Mouse (Mus musculus) neural tube, embryonic 11.5 days (tissue): ENCODE results near the gene Ern1. TPM values are rescaled to one million over a fixed set of nuclear protein-coding genes. Genes with fewer than 3 reads are reported as not detected.

Experiments
- ATAC-seq: fragments of 200-750 bp; cut with Nextera tagmentation; 2 replicates; pipeline ENCODE4 v1.8.0; 2017; ENCODE audit warnings: moderate number of reproducible peaks, mild to moderate bottlenecking, moderate TSS enrichment, moderate library complexity; ENCODE audit not compliant: insufficient read depth, low FRiP score, low TSS enrichment
- DNase-seq: peaks from one replicate; pipeline ENCODE4 v3.0.0-alpha.2; 2015; ENCODE audit warnings: low spot score
- H3K27ac ChIP-seq: fragments of 300-500 bp; sonication (generic); 2 replicates; pipeline ENCODE4 v1.5.1; 2014; ENCODE audit warnings: low read depth, mild to moderate bottlenecking, low read length
- H3K27me3 ChIP-seq: fragments of 300-500 bp; sonication (generic); 2 replicates; pipeline ENCODE4 v1.6.1; 2014; ENCODE audit warnings: mild to moderate bottlenecking, low read length, mixed read lengths; ENCODE audit not compliant: control insufficient read depth, insufficient read depth
- H3K36me3 ChIP-seq: fragments of 300-500 bp; sonication (generic); 2 replicates; pipeline ENCODE4 v1.6.1; 2014; ENCODE audit warnings: mild to moderate bottlenecking, low read length, moderate library complexity, mixed read lengths; ENCODE audit not compliant: control insufficient read depth, insufficient read depth
- H3K4me1 ChIP-seq: fragments of 300-500 bp; sonication (generic); 2 replicates; pipeline ENCODE4 v1.6.1; 2014; ENCODE audit warnings: low read length, mixed read lengths; ENCODE audit not compliant: control insufficient read depth, insufficient read depth
- H3K4me2 ChIP-seq: fragments of 300-500 bp; sonication (generic); 2 replicates; pipeline ENCODE4 v1.6.1; 2014; ENCODE audit warnings: low read depth, mild to moderate bottlenecking, moderate library complexity
- H3K4me3 ChIP-seq: fragments of 300-500 bp; sonication (generic); 2 replicates; pipeline ENCODE4 v1.5.1; 2014; ENCODE audit warnings: low read depth, low read length
- H3K9ac ChIP-seq: fragments of 300-500 bp; sonication (generic); 2 replicates; pipeline ENCODE4 v1.6.1; 2014; ENCODE audit warnings: mild to moderate bottlenecking, low read length
- H3K9me3 ChIP-seq: fragments of 300-500 bp; sonication (generic); 2 replicates; pipeline ENCODE4 v1.6.1; 2016; ENCODE audit warnings: low read length; ENCODE audit not compliant: control insufficient read depth
- WGBS: fragments of 180-500 bp; shearing (Covaris S2); extraction: QIAGEN DNeasy Blood & Tissue Kit; methylation state at CpG from one replicate; pipeline ENCODE4 v1.1.7; 2014; 5-methylcytosine and 5-hydroxymethylcytosine counted together
- polyA plus RNA-seq: library from polyadenylated mRNA; unstranded; fragments of >200 nt; fragmentation: Nextera tagmentation; extraction: Ambion mirVana; gene quantifications from 2 replicates; pipeline ENCODE4 v1.2.1, GENCODE M21; 2014

Gene Ern1
- 5.9 and 6.6 TPM in 2 replicates for polyA plus RNA-seq

DNA sequence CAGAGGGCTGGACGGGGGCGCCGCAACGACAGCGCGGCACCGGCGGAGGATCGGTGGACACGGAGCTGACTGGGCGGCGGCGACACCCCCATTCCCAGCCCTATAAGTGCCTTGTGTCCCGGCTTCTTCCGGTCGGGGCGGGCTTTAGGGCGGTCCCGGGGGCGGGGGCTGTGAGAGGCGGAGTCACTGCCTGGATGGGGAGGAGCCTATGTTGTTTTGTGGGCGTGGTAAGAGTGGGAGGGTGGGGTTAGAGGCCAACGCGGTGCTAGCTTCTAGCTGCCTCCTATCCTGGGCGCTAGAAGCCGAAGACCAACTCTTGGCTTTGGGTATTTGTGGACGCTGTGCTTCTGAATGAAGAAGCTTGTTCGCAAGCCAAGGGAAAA is at the start of gene Ern1:
Gene Ern1, minus strand, starts transcription at position 120 of the 383 bp plus-strand sequence.
- Histone ChIP-seq H3K36me3 (no peaks in the 10 kb centered on the region), H3K27ac (peak within 1 kb of the TSS; percentile 76), H3K9me3 (no peaks in the 10 kb centered on the region), H3K27me3 (no peaks in the 10 kb centered on the region), H3K4me2 (peak within 1 kb of the TSS; percentile 91), H3K4me1 (no peaks in the 10 kb centered on the region; the same call in 1 of the 2 replicates), H3K9ac (peak within 1 kb of the TSS; percentile 74), H3K4me3 (peak within 1 kb of the TSS; percentile 92)
- DNase-seq (peak; percentile 94), ATAC-seq (peak; percentile 96)
- WGBS: under 1% methylated on average over 19 of the region's 28 CpGs

- no peaks in the 10 kb centered on the region for H3K9me3 ChIP-seq
Measured at GRCm38 (mm10) chr11:106536253-106536912, 48.7 kb upstream of the Ern1 start.

DNA sequence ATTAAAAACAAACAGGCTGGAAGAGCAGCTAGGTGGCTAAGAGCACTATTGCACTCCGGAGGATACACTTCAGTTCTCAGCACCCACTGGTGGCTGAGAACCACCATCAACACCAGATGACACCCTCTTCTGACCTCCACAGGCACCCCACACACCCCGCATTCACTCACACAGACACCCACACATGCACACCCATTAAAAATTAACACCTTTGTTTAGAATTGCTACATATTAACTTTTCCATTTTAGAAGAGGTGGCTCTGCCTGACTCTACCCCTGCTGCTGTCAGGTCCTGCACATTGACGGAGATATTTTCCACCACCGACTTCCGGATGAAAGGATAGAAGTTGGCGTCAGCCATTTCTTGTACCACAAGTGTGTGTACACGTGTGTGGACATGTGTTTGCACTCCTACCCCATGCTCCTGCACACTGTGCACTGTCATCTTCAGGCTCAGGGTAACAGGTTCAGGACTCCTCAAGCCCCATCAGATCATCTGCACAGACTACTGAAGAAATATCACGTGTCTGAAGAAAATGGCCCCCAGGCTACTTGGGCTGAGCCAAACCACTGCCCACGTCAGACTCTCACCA is 48.1 kb upstream of the Ern1 start:
- Histone ChIP-seq H3K9ac (no peak overlapping the region), H3K4me1 (no peaks in the 10 kb centered on the region; the same call in 1 of the 2 replicates), H3K9me3 (no peaks in the 10 kb centered on the region), H3K36me3 (no peaks in the 10 kb centered on the region), H3K4me3 (no peak overlapping the region), H3K27me3 (no peaks in the 10 kb centered on the region), H3K4me2 (no peak overlapping the region), H3K27ac (no peak overlapping the region)
- no peak for ATAC-seq
- WGBS: 84% methylated on average over 9 of the region's 9 CpGs
- DNase-seq: no peak

More at GRCm38 (mm10) chr11:106536253-106536912, 48.7 kb upstream of the Ern1 start:
- 79% methylated on average over 11 of the region's 11 CpGs for WGBS
- no peak for DNase-seq
- Histone ChIP-seq H3K4me1 (no peaks in the 10 kb centered on the region; the same call in 1 of the 2 replicates), H3K4me2 (no peak overlapping the region), H3K27me3 (no peaks in the 10 kb centered on the region), H3K4me3 (no peak overlapping the region), H3K9ac (no peak overlapping the region), H3K36me3 (no peaks in the 10 kb centered on the region), H3K27ac (peak overlapping the region; percentile 29; the same call in 1 of the 2 replicates)
- no peak for ATAC-seq

DNA sequence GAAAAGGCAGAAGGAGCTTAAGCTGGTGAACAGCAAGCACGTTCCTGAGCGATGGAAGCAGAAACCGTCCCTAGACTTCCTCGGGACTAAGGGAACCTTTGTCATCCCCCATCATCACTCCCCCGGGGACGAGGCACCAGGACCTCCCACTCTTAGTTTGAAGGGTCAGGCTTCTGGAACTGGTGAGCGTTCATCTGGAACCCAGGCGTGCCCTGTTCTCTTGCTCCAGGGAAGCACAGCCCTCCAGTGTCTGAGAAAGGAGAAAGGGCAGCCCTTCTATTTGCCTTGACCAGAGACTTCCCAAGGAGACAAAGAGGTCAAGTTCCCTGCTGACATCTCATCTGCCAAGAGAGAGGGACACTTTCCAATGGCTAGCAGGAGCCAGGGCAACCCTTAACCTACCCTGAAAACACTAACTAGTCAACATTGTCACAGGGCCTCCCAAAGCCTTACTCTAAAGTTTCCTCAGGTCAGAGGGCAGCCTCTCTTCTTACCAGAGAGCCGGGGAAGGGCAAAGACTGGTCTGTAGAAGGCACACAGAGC is 44.7 kb upstream of the Ern1 start:
- Histone ChIP-seq H3K27ac (no peak overlapping the region), H3K4me3 (no peak overlapping the region), H3K4me1 (no peaks in the 10 kb centered on the region; the same call in 1 of the 2 replicates), H3K36me3 (no peaks in the 10 kb centered on the region), H3K9ac (no peak overlapping the region), H3K4me2 (no peak overlapping the region), H3K27me3 (no peaks in the 10 kb centered on the region), H3K9me3 (no peaks in the 10 kb centered on the region)
- DNase-seq: no peak
- no peak for ATAC-seq
- 73% methylated on average over 9 of the region's 9 CpGs for WGBS

GRCm38 (mm10) chr11:106529786-106530185 is 42.1 kb upstream of the Ern1 start:
- no peaks in the 10 kb centered on the region for H3K27me3 ChIP-seq
- H3K4me2 ChIP-seq: no peak overlapping the region
- DNase-seq: no peak
- no peaks in the 10 kb centered on the region; the same call in 1 of the 2 replicates for H3K4me1 ChIP-seq
- H3K9me3 ChIP-seq: no peaks in the 10 kb centered on the region
- WGBS: 76% methylated on average over 5 of the region's 5 CpGs
- H3K4me3 ChIP-seq: no peak overlapping the region
- ATAC-seq: no peak
- no peak overlapping the region for H3K27ac ChIP-seq
- H3K9ac ChIP-seq: no peak overlapping the region
- no peaks in the 10 kb centered on the region for H3K36me3 ChIP-seq

- Histone ChIP-seq H3K9me3 (no peaks in the 10 kb centered on the region), H3K27ac (no peak overlapping the region), H3K4me2 (no peak overlapping the region), H3K4me3 (no peak overlapping the region), H3K9ac (no peak overlapping the region), H3K27me3 (no peaks in the 10 kb centered on the region), H3K36me3 (no peaks in the 10 kb centered on the region), H3K4me1 (no peaks in the 10 kb centered on the region; the same call in 1 of the 2 replicates)
- no peak for DNase-seq
- WGBS: 85% methylated on average over 4 of the region's 4 CpGs
- ATAC-seq: no peak
Measured at GRCm38 (mm10) chr11:106529113-106529512, 41.5 kb upstream of the Ern1 start.

DNA sequence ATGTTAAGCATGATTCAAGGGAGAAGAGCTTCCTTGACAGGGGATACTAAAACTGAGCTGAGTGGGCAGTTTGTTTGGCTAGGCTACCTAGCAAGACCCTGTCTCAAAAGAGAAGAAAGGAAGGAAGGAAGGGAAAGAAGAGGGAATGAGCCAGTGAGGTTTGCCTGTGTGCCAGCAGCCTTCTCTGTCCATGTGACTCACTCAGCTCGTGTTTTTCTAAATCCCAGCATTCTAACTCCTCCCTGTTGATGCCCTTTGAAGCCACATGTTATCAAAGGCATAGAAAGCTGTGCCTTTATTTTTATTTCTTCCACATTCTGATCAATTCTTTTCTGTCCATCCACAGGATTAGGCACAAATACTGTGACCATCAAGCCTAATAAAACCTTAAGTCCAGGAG is 40.3 kb upstream of the Ern1 start:
- H3K4me1 ChIP-seq: no peaks in the 10 kb centered on the region; the same call in 1 of the 2 replicates
- no peaks in the 10 kb centered on the region for H3K27me3 ChIP-seq
- no peaks in the 10 kb centered on the region for H3K36me3 ChIP-seq
- H3K9ac ChIP-seq: no peak overlapping the region
- no peak overlapping the region for H3K4me3 ChIP-seq
- H3K4me2 ChIP-seq: no peak overlapping the region
- no peaks in the 10 kb centered on the region for H3K9me3 ChIP-seq
- no peak overlapping the region for H3K27ac ChIP-seq
- no peak for ATAC-seq
- 36% methylated on average over 1 of the region's 1 CpGs for WGBS
- DNase-seq: no peak

- Histone ChIP-seq H3K4me3 (no peak overlapping the region), H3K4me1 (no peaks in the 10 kb centered on the region; the same call in 1 of the 2 replicates), H3K36me3 (no peaks in the 10 kb centered on the region), H3K9ac (no peak overlapping the region), H3K27me3 (no peaks in the 10 kb centered on the region), H3K27ac (no peak overlapping the region), H3K4me2 (no peak overlapping the region), H3K9me3 (no peaks in the 10 kb centered on the region)
- ATAC-seq: no peak
- 36% methylated on average over 10 of the region's 10 CpGs for WGBS
- no peak for DNase-seq
Measured at GRCm38 (mm10) chr11:106527147-106527821, 39.6 kb upstream of the Ern1 start.
